Mouse (Mus musculus) gastrocnemius, adult 18-20 months (tissue): ENCODE results near the gene Megf9. TPM values are rescaled to one million over a fixed set of nuclear protein-coding genes. Genes with fewer than 3 reads are reported as not detected.

Experiments used
- DNase-seq: peaks from one replicate; pipeline ENCODE4 v3.0.0; 2021; ENCODE audit warnings: low spot score
- total RNA-seq, 2 experiments: library from RNA; stranded (reverse); gene quantifications; 2 replicates each; pipeline ENCODE4 v1.2.3; 2021

Megf9 gene
- total RNA-seq, 2 experiments from 2014 or later: 2.3 to 3.6 TPM

DNA sequence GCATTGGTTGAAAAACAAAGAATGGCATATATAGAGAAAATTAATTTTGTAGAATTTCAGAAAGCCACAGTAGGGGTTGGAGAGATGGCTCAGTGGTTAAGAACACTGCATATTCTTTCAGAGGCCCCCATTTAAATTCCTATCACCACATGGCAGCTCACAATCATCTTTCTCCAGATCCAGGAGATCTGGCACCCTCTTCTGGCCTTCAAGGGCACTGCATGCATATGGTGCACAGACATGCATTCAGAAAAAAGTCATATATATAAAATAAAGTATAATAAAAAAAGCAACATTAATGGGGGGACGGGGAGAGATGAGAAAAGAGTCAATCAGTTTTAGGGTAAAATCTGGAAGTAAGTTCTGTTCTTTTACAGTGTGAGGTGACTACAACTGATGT lies 85.1 kb downstream of the Megf9 start:
- no peak for DNase-seq

- no peak for DNase-seq
These were observed 88.0 kb downstream of the Megf9 start for GRCm38 (mm10) chr4:70446774-70447173.

DNA sequence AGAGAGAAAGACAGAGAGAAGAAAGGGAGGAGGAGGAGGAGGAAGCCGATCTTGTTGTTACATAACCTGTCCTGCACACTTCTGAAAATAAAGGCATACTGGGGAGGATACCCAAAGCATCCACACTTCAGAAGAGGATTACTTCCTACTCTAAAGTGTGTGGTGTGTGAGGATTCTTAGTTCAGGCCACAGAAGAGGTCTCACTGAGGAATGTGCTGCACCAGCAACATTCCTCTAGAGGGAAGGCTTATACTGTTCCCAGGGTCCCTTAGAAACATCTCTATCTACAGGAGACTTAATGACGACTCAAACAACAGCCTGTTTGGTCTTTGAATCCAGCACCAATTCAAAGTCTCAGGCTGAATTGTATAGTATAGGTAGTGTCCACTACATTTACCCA lies 114.6 kb downstream of the Megf9 start:
- DNase-seq: no peak

GRCm38 (mm10) chr4:70412126-70412525 lies 122.7 kb downstream of the Megf9 start:
- DNase-seq: no peak

GRCm38 (mm10) chr4:70409994-70410721 lies 124.6 kb downstream of the Megf9 start, which contains the start of gene Cdk5rap2:
TSS of gene Cdk5rap2 (minus strand) at chr4:70410443.
- peak; percentile 97 for DNase-seq

DNA sequence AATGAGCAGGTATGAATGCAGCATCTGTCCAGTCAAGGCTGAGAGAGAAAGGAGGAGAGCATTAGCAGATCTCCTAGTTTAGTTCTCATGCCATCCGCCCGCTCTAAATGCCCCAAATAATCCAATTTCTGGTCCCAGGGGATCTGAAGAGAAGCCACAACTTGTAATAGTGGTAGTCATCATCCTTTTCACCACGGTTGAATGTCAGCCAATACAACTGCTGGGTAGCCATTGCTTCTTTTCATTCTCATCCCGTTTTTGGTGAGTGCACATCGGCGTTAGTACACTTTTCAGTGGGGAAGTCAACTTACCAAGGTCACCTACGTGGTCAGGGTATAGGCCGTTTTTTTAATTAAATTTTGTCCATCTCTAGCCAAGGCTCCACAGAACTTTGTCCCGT lies 125.3 kb downstream of the Megf9 start:
- DNase-seq: no peak

DNA sequence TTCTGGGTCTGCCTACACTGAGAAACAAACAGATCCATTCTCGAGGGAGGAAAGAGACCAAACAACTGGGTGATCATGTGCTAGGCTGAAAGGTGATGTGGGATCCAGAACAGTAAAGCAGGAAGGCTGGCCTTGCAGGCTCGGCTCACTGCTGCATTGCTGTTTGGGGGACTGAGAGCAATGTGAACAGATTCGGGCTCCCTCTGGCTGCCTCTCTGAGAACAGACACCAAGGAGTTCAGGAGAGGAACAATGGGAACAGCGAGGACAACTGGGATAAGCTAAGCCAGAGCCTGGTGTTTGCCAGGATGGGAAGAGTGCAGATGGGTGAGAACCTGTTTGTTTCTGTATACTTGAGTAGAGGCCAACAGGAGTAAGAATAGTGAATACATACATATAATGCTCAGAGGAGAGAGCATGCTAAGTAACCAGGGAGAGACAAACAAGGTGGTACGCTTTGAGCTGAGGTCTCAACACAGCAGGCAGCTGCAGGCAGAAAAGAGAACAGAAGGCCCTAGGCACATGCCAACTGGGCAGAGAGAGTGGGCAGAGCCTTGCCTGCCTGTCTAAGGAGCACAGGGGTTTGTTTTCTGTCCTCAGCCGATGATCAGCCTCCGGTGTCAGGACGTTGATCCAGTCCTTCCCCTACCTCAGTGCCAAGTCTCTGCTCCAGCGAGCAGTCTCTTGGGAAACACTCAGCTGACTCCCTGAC lies 132.5 kb downstream of the Megf9 start:
- peak; percentile 42 for DNase-seq

DNA sequence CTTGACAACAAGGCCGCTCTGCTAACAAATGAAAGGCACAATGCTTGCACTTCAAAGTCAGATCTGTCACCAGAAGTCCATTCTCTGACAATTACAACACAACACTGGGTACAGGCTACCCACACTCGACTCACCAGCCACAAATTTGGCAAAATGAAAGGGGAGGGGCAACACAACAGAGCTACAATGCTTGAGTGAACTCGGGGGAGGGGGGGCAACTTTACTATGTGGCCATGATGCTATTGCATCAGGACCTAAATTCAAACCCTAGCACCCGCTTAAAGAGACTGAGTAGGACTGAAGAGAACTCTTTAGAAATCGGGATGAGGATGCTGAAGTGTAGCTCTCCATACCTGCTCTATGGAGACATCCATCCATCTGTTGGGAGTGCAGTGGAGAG lies 135.3 kb downstream of the Megf9 start:
- DNase-seq: no peak

GRCm38 (mm10) chr4:70399074-70399473 lies 135.7 kb downstream of the Megf9 start:
- DNase-seq: no peak

GRCm38 (mm10) chr4:70398088-70398487 lies 136.7 kb downstream of the Megf9 start:
- no peak for DNase-seq

DNA sequence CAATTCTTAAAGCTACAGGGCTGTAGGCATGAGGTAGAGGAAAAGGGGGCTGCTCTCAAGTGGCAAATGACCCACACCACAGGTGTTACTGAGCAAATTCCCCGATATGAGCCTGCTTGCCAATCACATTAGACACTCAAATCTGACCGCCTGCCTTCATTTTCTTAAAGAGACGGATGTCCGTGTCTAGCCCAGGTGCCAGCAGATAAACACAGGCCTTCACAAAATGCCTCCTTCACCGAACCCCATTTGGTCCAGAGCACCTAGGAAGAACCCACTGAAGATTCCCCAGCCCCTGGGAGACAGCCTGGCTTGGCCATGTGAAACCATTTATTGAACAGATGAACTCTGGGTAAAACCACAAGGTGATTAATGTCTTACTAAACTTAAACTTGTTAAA lies 138.1 kb downstream of the Megf9 start:
- no peak for DNase-seq

DNA sequence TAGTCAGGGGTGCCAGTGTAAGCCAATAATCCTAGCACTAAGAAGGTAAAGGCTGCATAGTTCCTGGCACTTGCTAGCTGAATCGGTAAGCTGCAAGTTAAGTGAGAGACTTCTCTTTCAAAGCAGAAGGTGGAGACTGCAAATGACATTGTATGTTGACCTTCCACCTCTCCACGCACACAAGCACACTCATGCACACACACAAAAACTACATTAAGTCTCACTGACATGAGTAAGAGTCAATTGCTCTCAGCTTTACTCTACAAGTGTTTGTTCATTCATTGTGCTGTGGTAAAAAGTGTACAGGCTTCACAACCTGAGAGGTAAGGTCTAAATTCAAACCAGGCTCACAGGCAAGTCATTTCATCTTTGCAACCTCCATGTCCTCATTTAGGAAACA lies 140.1 kb downstream of the Megf9 start:
- no peak for DNase-seq

DNA sequence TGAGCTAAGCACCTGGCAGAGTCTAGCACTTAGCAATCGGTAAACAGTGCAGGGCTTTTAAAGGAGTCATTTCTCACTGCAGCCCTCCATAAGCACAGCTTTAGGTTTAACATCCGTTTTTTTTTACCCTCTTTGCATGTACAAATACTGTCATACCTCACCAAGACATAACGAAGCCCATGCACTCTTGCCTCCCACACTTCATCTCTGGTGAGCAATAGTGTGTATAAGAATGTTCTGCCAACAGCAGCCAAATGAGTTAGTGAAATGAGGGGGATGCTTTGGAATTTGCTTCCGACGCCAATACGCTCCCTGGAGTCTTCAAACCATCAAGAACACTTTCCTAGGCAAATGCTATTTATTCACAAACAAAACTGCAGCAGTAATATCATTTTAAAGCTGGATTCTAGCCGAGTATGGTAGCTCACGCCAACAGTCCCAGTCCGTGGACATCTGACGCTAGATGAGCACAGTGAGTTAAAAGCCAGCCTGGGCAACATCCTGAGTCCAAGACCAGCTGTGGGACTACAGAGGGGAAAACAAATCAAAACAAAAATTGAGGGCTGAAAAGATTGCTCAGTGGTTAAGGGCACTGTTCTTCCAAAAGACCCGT lies 142.9 kb downstream of the Megf9 start:
- DNase-seq: peak; percentile 58

DNA sequence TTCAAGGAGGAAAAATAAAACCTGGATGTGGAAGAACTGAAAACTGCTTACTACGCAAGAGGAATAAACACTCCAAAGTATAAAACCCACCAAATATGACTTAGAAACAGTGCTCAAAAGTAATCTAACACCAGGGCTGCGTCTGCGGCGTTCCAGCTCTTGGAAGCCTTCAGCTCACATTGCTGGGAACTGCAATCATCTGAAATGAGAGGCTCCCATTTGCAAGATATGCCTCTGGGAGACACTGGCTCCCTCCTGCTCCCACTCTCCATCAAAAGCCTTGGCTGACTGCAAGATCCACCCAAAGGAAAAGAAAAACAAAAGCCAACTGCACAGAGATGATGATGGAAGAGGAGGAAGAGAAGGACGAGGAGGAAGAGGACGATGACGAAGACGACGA lies 143.7 kb downstream of the Megf9 start:
- DNase-seq: peak; percentile 53

- DNase-seq: no peak
These were observed 148.6 kb downstream of the Megf9 start for GRCm38 (mm10) chr4:70386206-70386605.

DNA sequence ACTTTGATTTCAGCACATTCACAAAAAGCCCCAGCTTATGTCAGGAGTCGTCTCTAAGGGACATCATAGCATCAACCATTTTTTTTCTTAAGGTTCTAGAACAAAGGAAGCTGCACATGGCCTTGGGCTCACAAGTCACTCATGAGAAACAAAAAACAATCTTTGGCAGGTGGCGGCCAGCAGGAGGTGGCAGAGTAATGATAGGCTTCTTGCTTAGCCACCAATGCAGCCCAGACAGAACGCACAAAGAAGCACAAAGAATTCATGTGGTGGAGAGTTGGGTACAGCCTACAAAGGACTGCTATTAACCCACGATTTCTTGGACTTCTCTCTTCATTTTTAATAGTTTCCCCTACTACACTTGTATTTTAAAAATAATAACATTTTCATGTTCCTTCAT lies 157.4 kb downstream of the Megf9 start:
- DNase-seq: no peak

Other genes starting within 250 kb of the Megf9 start
- 1 to 10 TPM; 7.0 to 7.4 TPM for gene Cdk5rap2, start 124.6 kb downstream of the Megf9 start, total RNA-seq